Mouse (Mus musculus): Measurements from ENCODE around the gene Vmn1r115. TPM values are rescaled to one million over a fixed set of nuclear protein-coding genes. Genes with fewer than 3 reads are reported as not detected.
"Not testable (repeated sequence)": the region's sequence is repeated elsewhere in the genome, so short reads cannot be mapped to it uniquely, and the experiment has no call there.

The Vmn1r115 gene
- not detected in 2 replicates for polyA plus RNA-seq (2015; fragmentation: Nextera tagmentation; extraction: Ambion mirVana)

- 92% methylated on average over 1 of the region's 3 CpGs for WGBS
- H3K27ac ChIP-seq (ENCODE audit: low read length); H3K36me3 ChIP-seq (ENCODE audit: control insufficient read depth, insufficient read depth); H3K4me3 ChIP-seq (replicated peaks; ENCODE audit: low read length); H3K4me1 ChIP-seq (replicated peaks; ENCODE audit: control insufficient read depth, insufficient read depth, low read length); H3K4me2 ChIP-seq (ENCODE audit: low read length); H3K9ac ChIP-seq (replicated peaks; ENCODE audit: low read depth, low read length); ATAC-seq; H3K9me3 ChIP-seq (ENCODE audit: control insufficient read depth, low read length); H3K27me3 ChIP-seq (replicated peaks; ENCODE audit: control insufficient read depth, insufficient read depth, low read length): not testable (repeated sequence)
Measured at GRCm38 (mm10) chr7:20844885-20845284, at the start of gene Vmn1r115. TSS of gene Vmn1r115 (minus strand) at chr7:20844985.

GRCm38 (mm10) chr7:20884021-20884420, 39.2 kb upstream of the Vmn1r115 start, which contains the start of gene Vmn1r117:
TSS of gene Vmn1r117 (minus strand) at chr7:20884121.
- no CpG with 5 or more reads among the region's 2 CpGs for WGBS
- not testable (repeated sequence) for H3K4me1 ChIP-seq (replicated peaks; ENCODE audit: control insufficient read depth, insufficient read depth, low read length); H3K36me3 ChIP-seq (ENCODE audit: control insufficient read depth, insufficient read depth); H3K9me3 ChIP-seq (ENCODE audit: control insufficient read depth, low read length); H3K27me3 ChIP-seq (replicated peaks; ENCODE audit: control insufficient read depth, insufficient read depth, low read length); H3K9ac ChIP-seq (replicated peaks; ENCODE audit: low read depth, low read length); H3K4me2 ChIP-seq (ENCODE audit: low read length); H3K27ac ChIP-seq (ENCODE audit: low read length); H3K4me3 ChIP-seq (replicated peaks; ENCODE audit: low read length); ATAC-seq

- H3K4me3 ChIP-seq (replicated peaks; ENCODE audit: low read length); H3K9me3 ChIP-seq (ENCODE audit: control insufficient read depth, low read length); H3K27me3 ChIP-seq (replicated peaks; ENCODE audit: control insufficient read depth, insufficient read depth, low read length); H3K4me1 ChIP-seq (replicated peaks; ENCODE audit: control insufficient read depth, insufficient read depth, low read length); H3K36me3 ChIP-seq (ENCODE audit: control insufficient read depth, insufficient read depth); H3K27ac ChIP-seq (ENCODE audit: low read length); H3K4me2 ChIP-seq (ENCODE audit: low read length); ATAC-seq; H3K9ac ChIP-seq (replicated peaks; ENCODE audit: low read depth, low read length): not testable (repeated sequence)
- 61% methylated on average over 3 of the region's 3 CpGs for WGBS
Measured at GRCm38 (mm10) chr7:20871956-20872355, 27.2 kb upstream of the Vmn1r115 start, which contains the start of gene Vmn1r116. TSS of gene Vmn1r116 (plus strand) at chr7:20872256.

GRCm38 (mm10) chr7:20812086-20812485, 32.7 kb downstream of the Vmn1r115 start, which contains the start of gene Vmn1r114:
TSS of gene Vmn1r114 (minus strand) at chr7:20812186.
- H3K27me3 ChIP-seq (replicated peaks; ENCODE audit: control insufficient read depth, insufficient read depth, low read length); H3K4me2 ChIP-seq (ENCODE audit: low read length); ATAC-seq; H3K36me3 ChIP-seq (ENCODE audit: control insufficient read depth, insufficient read depth); H3K9ac ChIP-seq (replicated peaks; ENCODE audit: low read depth, low read length); H3K27ac ChIP-seq (ENCODE audit: low read length); H3K9me3 ChIP-seq (ENCODE audit: control insufficient read depth, low read length); H3K4me3 ChIP-seq (replicated peaks; ENCODE audit: low read length); H3K4me1 ChIP-seq (replicated peaks; ENCODE audit: control insufficient read depth, insufficient read depth, low read length): not testable (repeated sequence)
- WGBS, result no CpG with 5 or more reads among the region's 5 CpGs

Other genes starting within 250 kb of the Vmn1r115 start
- not detected in 2 replicates for gene Gm4513, start 246.0 kb downstream of the Vmn1r115 start, polyA plus RNA-seq (2015; fragmentation: Nextera tagmentation; extraction: Ambion mirVana)
- not detected in 2 replicates for gene Vmn1r107, start 176.1 kb downstream of the Vmn1r115 start, polyA plus RNA-seq (2015; fragmentation: Nextera tagmentation; extraction: Ambion mirVana)
- not detected in 2 replicates for gene Vmn1r111, start 141.8 kb downstream of the Vmn1r115 start, polyA plus RNA-seq (2015; fragmentation: Nextera tagmentation; extraction: Ambion mirVana)
- not detected in 2 replicates for gene Gm10668, start 114.4 kb downstream of the Vmn1r115 start, polyA plus RNA-seq (2015; fragmentation: Nextera tagmentation; extraction: Ambion mirVana)
- not detected in 2 replicates for gene Vmn1r112, start 73.8 kb downstream of the Vmn1r115 start, polyA plus RNA-seq (2015; fragmentation: Nextera tagmentation; extraction: Ambion mirVana)
- gene Vmn1r113, start 57.7 kb downstream of the Vmn1r115 start, polyA plus RNA-seq (2015; fragmentation: Nextera tagmentation; extraction: Ambion mirVana), result not detected in 2 replicates
- not detected in 2 replicates for gene Vmn1r114, start 32.8 kb downstream of the Vmn1r115 start, polyA plus RNA-seq (2015; fragmentation: Nextera tagmentation; extraction: Ambion mirVana)
- not detected in 2 replicates for gene Vmn1r116, start 27.3 kb upstream of the Vmn1r115 start, polyA plus RNA-seq (2015; fragmentation: Nextera tagmentation; extraction: Ambion mirVana)
- gene Vmn1r117, start 39.1 kb upstream of the Vmn1r115 start, polyA plus RNA-seq (2015; fragmentation: Nextera tagmentation; extraction: Ambion mirVana), result not detected in 2 replicates
- not detected in 2 replicates for gene Vmn1r118, start 67.4 kb upstream of the Vmn1r115 start, polyA plus RNA-seq (2015; fragmentation: Nextera tagmentation; extraction: Ambion mirVana)
- not detected in 2 replicates for gene Vmn1r119, start 167.5 kb upstream of the Vmn1r115 start, polyA plus RNA-seq (2015; fragmentation: Nextera tagmentation; extraction: Ambion mirVana)
- not detected in 2 replicates for gene Vmn1r120, start 208.8 kb upstream of the Vmn1r115 start, polyA plus RNA-seq (2015; fragmentation: Nextera tagmentation; extraction: Ambion mirVana)